Mouse (Mus musculus) adrenal gland, postnatal 0 days (tissue): ENCODE results near the gene Aspscr1. TPM values are rescaled to one million over a fixed set of nuclear protein-coding genes. Genes with fewer than 3 reads are reported as not detected.

Experiments used
- microRNA-seq: library from miRNA; unstranded; fragments of <30 nt; microRNA quantifications from one replicate; pipeline ENCODE4, GENCODE M21; 2016; ENCODE audit warnings: borderline replicate concordance; ENCODE audit not compliant: insufficient number of aligned reads
- polyA plus RNA-seq: library from polyadenylated mRNA; unstranded; fragments of >200 nt; fragmentation: Nextera tagmentation; extraction: Ambion mirVana; gene quantifications from 2 replicates; pipeline ENCODE4 v1.2.1, GENCODE M21; 2015

The Aspscr1 gene
- 103 and 122 TPM in 2 replicates for polyA plus RNA-seq

GRCm38 (mm10) chr11:120672687-120673593, at the start of gene Aspscr1:
Aspscr1 (plus strand) TSS chr11:120672973.

GRCm38 (mm10) chr11:120625152-120625775, 47.5 kb upstream of the Aspscr1 start, which contains the start of gene Sirt7:
Sirt7 (minus strand) TSS chr11:120625240.

GRCm38 (mm10) chr11:120633520-120634343, 39.0 kb upstream of the Aspscr1 start, which contains the start of gene Mafg:
Mafg (minus strand) TSS chr11:120633600.

GRCm38 (mm10) chr11:120643601-120643987, 29.2 kb upstream of the Aspscr1 start, which contains the start of gene Pycr1:
Pycr1 (minus strand) TSS chr11:120643769.

GRCm38 (mm10) chr11:120648001-120648476, 24.7 kb upstream of the Aspscr1 start, which contains the start of gene Myadml2:
Myadml2 (minus strand) TSS chr11:120648158.

GRCm38 (mm10) chr11:120661076-120661460, 11.7 kb upstream of the Aspscr1 start, which contains the start of gene Notum:
Notum (minus strand) TSS chr11:120661175.

GRCm38 (mm10) chr11:120713580-120714518, 41.1 kb downstream of the Aspscr1 start, which contains the start of the genes Cenpx and Lrrc45:
Cenpx (minus strand) TSS chr11:120713738.
Lrrc45 (plus strand) TSS chr11:120713925.

GRCm38 (mm10) chr11:120721124-120722066, 48.6 kb downstream of the Aspscr1 start, which contains the start of gene Rac3:
Rac3 (plus strand) TSS chr11:120721470.

GRCm38 (mm10) chr11:120727169-120727527, 54.4 kb downstream of the Aspscr1 start, which contains the start of gene Dcxr:
Dcxr (minus strand) TSS chr11:120727281.

GRCm38 (mm10) chr11:120731858-120732680, 59.3 kb downstream of the Aspscr1 start, which contains the start of gene Cbr2:
Cbr2 (minus strand) TSS chr11:120732114.

Small RNAs within 50 kb of the gene (microRNA-seq; reads per million reads assigned to microRNA genes)
- not detected for gene Mir6936

Other genes starting within 250 kb of the Aspscr1 start
- gene Nploc4, start 235.3 kb upstream of the Aspscr1 start, polyA plus RNA-seq: 20.4 and 26.7 TPM in 2 replicates
- gene Tspan10, start 230.3 kb upstream of the Aspscr1 start, polyA plus RNA-seq: not detected in 2 replicates
- gene Pde6g, start 219.5 kb upstream of the Aspscr1 start, polyA plus RNA-seq: not detected in 2 replicates
- gene Oxld1, start 214.9 kb upstream of the Aspscr1 start, polyA plus RNA-seq: 54.3 and 83.5 TPM in 2 replicates
- gene Ccdc137, start 214.9 kb upstream of the Aspscr1 start, polyA plus RNA-seq: 17.7 and 21.3 TPM in 2 replicates
- 38.6 and 47.5 TPM in 2 replicates for gene Arl16, start 205.4 kb upstream of the Aspscr1 start, polyA plus RNA-seq
- gene Mrpl12, start 188.4 kb upstream of the Aspscr1 start, polyA plus RNA-seq: 164 and 216 TPM in 2 replicates
- 37.8 and 83.2 TPM in 2 replicates for gene Slc25a10, start 181.1 kb upstream of the Aspscr1 start, polyA plus RNA-seq
- gene Gcgr, start 142.3 kb upstream of the Aspscr1 start, polyA plus RNA-seq: 2.4 and 2.5 TPM in 2 replicates
- 173 and 184 TPM in 2 replicates for gene Mcrip1, start 123.2 kb upstream of the Aspscr1 start, polyA plus RNA-seq
- gene Ppp1r27, start 121.8 kb upstream of the Aspscr1 start, polyA plus RNA-seq: 0.39 and 1.3 TPM in 2 replicates
- gene P4hb, start 99.7 kb upstream of the Aspscr1 start, polyA plus RNA-seq: 393 and 466 TPM in 2 replicates
- gene Arhgdia, start 91.3 kb upstream of the Aspscr1 start, polyA plus RNA-seq: 318 and 341 TPM in 2 replicates
- 271 and 273 TPM in 2 replicates for gene Alyref, start 74.6 kb upstream of the Aspscr1 start, polyA plus RNA-seq
- gene Anapc11, start 74.6 kb upstream of the Aspscr1 start, polyA plus RNA-seq: 152 and 197 TPM in 2 replicates
- 1.7 and 3.3 TPM in 2 replicates for gene Npb, start 64.5 kb upstream of the Aspscr1 start, polyA plus RNA-seq
- gene Pcyt2, start 55.0 kb upstream of the Aspscr1 start, polyA plus RNA-seq: 62.0 and 82.8 TPM in 2 replicates
- gene Sirt7, start 47.7 kb upstream of the Aspscr1 start, polyA plus RNA-seq: 33.3 and 62.9 TPM in 2 replicates
- 18.1 and 19.0 TPM in 2 replicates for gene Mafg, start 39.4 kb upstream of the Aspscr1 start, polyA plus RNA-seq
- 5.8 and 9.0 TPM in 2 replicates for gene Pycr1, start 29.2 kb upstream of the Aspscr1 start, polyA plus RNA-seq
- 0.22 and 0.95 TPM in 2 replicates for gene Myadml2, start 24.8 kb upstream of the Aspscr1 start, polyA plus RNA-seq
- gene Notum, start 11.8 kb upstream of the Aspscr1 start, polyA plus RNA-seq: 6.2 and 6.7 TPM in 2 replicates
- 228 and 364 TPM in 2 replicates for gene Cenpx, start 40.8 kb downstream of the Aspscr1 start, polyA plus RNA-seq
- gene Lrrc45, start 41.0 kb downstream of the Aspscr1 start, polyA plus RNA-seq: 22.0 and 34.8 TPM in 2 replicates
- 18.1 and 52.1 TPM in 2 replicates for gene Rac3, start 48.5 kb downstream of the Aspscr1 start, polyA plus RNA-seq
- 54.9 and 76.1 TPM in 2 replicates for gene Dcxr, start 54.3 kb downstream of the Aspscr1 start, polyA plus RNA-seq
- gene Cbr2, start 59.1 kb downstream of the Aspscr1 start, polyA plus RNA-seq: 16.6 and 17.6 TPM in 2 replicates
- 0.79 and 2.2 TPM in 2 replicates for gene Hmga1b, start 89.8 kb downstream of the Aspscr1 start, polyA plus RNA-seq
- 19.7 and 21.2 TPM in 2 replicates for gene Rfng, start 111.2 kb downstream of the Aspscr1 start, polyA plus RNA-seq
- 119 and 156 TPM in 2 replicates for gene Gps1, start 111.3 kb downstream of the Aspscr1 start, polyA plus RNA-seq
- gene Dus1l, start 123.4 kb downstream of the Aspscr1 start, polyA plus RNA-seq: 36.3 and 56.2 TPM in 2 replicates
- gene Fasn, start 151.6 kb downstream of the Aspscr1 start, polyA plus RNA-seq: 14.9 and 18.8 TPM in 2 replicates